Mouse (Mus musculus) midbrain, postnatal 0 days (tissue): ENCODE measurements around the gene Arrdc2. TPM values are rescaled to one million over a fixed set of nuclear protein-coding genes. Genes with fewer than 3 reads are reported as not detected.

Experiments used
- ATAC-seq: fragments of 200-750 bp; cut with Nextera tagmentation; 2 replicates; pipeline ENCODE4 v1.8.0; 2017; ENCODE audit warnings: moderate number of reproducible peaks, mild to moderate bottlenecking, moderate TSS enrichment, moderate library complexity; ENCODE audit not compliant: low FRiP score
- DNase-seq: peaks from one replicate; pipeline ENCODE4 v3.0.0-alpha.2; 2015; ENCODE audit warnings: low spot score
- H3K27ac ChIP-seq: fragments of 300-500 bp; sonication (generic); 2 replicates; pipeline ENCODE4 v1.5.1; 2014; ENCODE audit warnings: low read depth, mild to moderate bottlenecking, low read length, mixed read lengths
- H3K27me3 ChIP-seq: fragments of 300-500 bp; sonication (generic); 2 replicates; pipeline ENCODE4 v1.6.1; 2014; ENCODE audit warnings: low read length, control low read depth, mixed read lengths; ENCODE audit not compliant: insufficient read depth
- H3K36me3 ChIP-seq: fragments of 300-500 bp; sonication (generic); 2 replicates; pipeline ENCODE4 v1.6.1; 2014; ENCODE audit warnings: low read length, control low read depth, mixed read lengths; ENCODE audit not compliant: insufficient read depth
- H3K4me1 ChIP-seq: fragments of 300-500 bp; sonication (generic); 2 replicates; pipeline ENCODE4 v1.6.1; 2014; ENCODE audit warnings: mild to moderate bottlenecking, control low read depth, antibody characterized with exemption, low read length, mixed read lengths; ENCODE audit not compliant: insufficient read depth
- H3K4me2 ChIP-seq: fragments of 300-500 bp; sonication (generic); 2 replicates; pipeline ENCODE4 v1.6.1; 2014; ENCODE audit warnings: low read depth, mild to moderate bottlenecking, low read length, mixed read lengths; ENCODE audit not compliant: poor library complexity, severe bottlenecking
- H3K4me3 ChIP-seq: fragments of 300-500 bp; sonication (generic); 2 replicates; pipeline ENCODE4 v1.5.1; 2014; ENCODE audit warnings: low read depth, mild to moderate bottlenecking, low read length, moderate library complexity
- H3K9ac ChIP-seq: fragments of 300-500 bp; sonication (generic); replicated peaks from 2 replicates; pipeline ENCODE4 v1.6.1; 2014; ENCODE audit warnings: mild to moderate bottlenecking, low read length, moderate library complexity, mixed read lengths; ENCODE audit not compliant: poor library complexity, severe bottlenecking
- H3K9me3 ChIP-seq: fragments of 300-500 bp; sonication (generic); 2 replicates; pipeline ENCODE4 v1.6.1; 2016; ENCODE audit warnings: low read length, control low read depth
- CTCF ChIP-seq: IDR thresholded peaks from 2 replicates; pipeline ENCODE4 v1.5.1; 2016; ENCODE audit warnings: antibody characterized with exemption, mild to moderate bottlenecking
- WGBS: fragments of 180-500 bp; shearing (Covaris S2); extraction: QIAGEN DNeasy Blood & Tissue Kit; methylation state at CpG from one replicate; pipeline ENCODE4 v1.1.7; 2014; 5-methylcytosine and 5-hydroxymethylcytosine counted together
- polyA plus RNA-seq: library from polyadenylated mRNA; unstranded; fragments of >200 nt; fragmentation: Nextera tagmentation; extraction: Ambion mirVana; gene quantifications from 2 replicates; pipeline ENCODE4 v1.2.1, GENCODE M21; 2015
- total RNA-seq: library from RNA; depleted of rRNA; stranded (reverse); fragments of >200 nt; gene quantifications from 2 replicates; pipeline ENCODE4 v1.2.3, GENCODE M21; 2014

The Arrdc2 gene
- total and polyA plus RNA-seq, 2 experiments from 2014 or later = 6.0 to 13.6 TPM

GRCm38 (mm10) chr8:70812885-70813284 is 26.6 kb downstream of the Arrdc2 start:
- no peak for TF ChIP-seq CTCF
- H3K4me2 ChIP-seq = no peak overlapping the region
- H3K4me1 ChIP-seq = no peaks in the 10 kb centered on the region
- no peak overlapping the region for H3K9ac ChIP-seq
- peaks cover 6% of the 10 kb centered on the region; the same call in 1 of the 2 replicates for H3K27me3 ChIP-seq
- 59% methylated on average over 4 of the region's 4 CpGs for whole genome bisulfite sequencing
- no peak overlapping the region for H3K27ac ChIP-seq
- DNase-seq (no peak), ATAC-seq (no peak)
- H3K36me3 ChIP-seq = no peaks in the 10 kb centered on the region
- H3K4me3 ChIP-seq = no peak overlapping the region
- H3K9me3 ChIP-seq = no peaks in the 10 kb centered on the region

GRCm38 (mm10) chr8:70812055-70812454 is 27.5 kb downstream of the Arrdc2 start:
- whole genome bisulfite sequencing = 47% methylated on average over 4 of the region's 4 CpGs
- TF ChIP-seq CTCF = no peak
- Histone ChIP-seq H3K4me1 (no peaks in the 10 kb centered on the region), H3K9me3 (no peaks in the 10 kb centered on the region), H3K27ac (no peak overlapping the region), H3K9ac (no peak overlapping the region), H3K27me3 (peaks cover 6% of the 10 kb centered on the region; the same call in 1 of the 2 replicates), H3K4me2 (no peak overlapping the region), H3K4me3 (no peak overlapping the region), H3K36me3 (no peaks in the 10 kb centered on the region)
- ATAC-seq = no peak
- no peak for DNase-seq

- Histone ChIP-seq H3K4me2 (no peak overlapping the region), H3K27me3 (0 out of 2 replicates have a peak, but pooled peaks cover 2% of the 10 kb centered on the region), H3K27ac (no peak overlapping the region), H3K4me3 (no peak overlapping the region), H3K9ac (no peak overlapping the region), H3K9me3 (no peaks in the 10 kb centered on the region), H3K4me1 (no peaks in the 10 kb centered on the region), H3K36me3 (no peaks in the 10 kb centered on the region)
- WGBS = 78% methylated on average over 20 of the region's 20 CpGs
- DNase-seq (no peak), ATAC-seq (no peak)
- TF ChIP-seq CTCF = no peak
Measured at GRCm38 (mm10) chr8:70810962-70811680, 28.4 kb downstream of the Arrdc2 start.

- Histone ChIP-seq H3K4me1 (no peaks in the 10 kb centered on the region), H3K4me3 (no peak overlapping the region), H3K4me2 (no peak overlapping the region), H3K36me3 (no peaks in the 10 kb centered on the region), H3K9me3 (no peaks in the 10 kb centered on the region), H3K27ac (no peak overlapping the region), H3K9ac (no peak overlapping the region), H3K27me3 (peaks cover 3% of the 10 kb centered on the region; the same call in 1 of the 2 replicates)
- no peak for TF ChIP-seq CTCF
- DNase-seq = no peak
- no peak for ATAC-seq
- WGBS = 81% methylated on average over 8 of the region's 8 CpGs
Measured at GRCm38 (mm10) chr8:70808955-70809701, 30.4 kb downstream of the Arrdc2 start.

- ATAC-seq = no peak
- TF ChIP-seq CTCF = no peak
Measured at GRCm38 (mm10) chr8:70808239-70808638, 31.3 kb downstream of the Arrdc2 start, which contains the start of gene Il12rb1. Gene Il12rb1, plus strand, starts transcription at chr8:70808449.

GRCm38 (mm10) chr8:70807304-70807703 is 32.2 kb downstream of the Arrdc2 start:
- DNase-seq (no peak), ATAC-seq (no peak)
- WGBS = 46% methylated on average over 1 of the region's 1 CpGs
- no peak overlapping the region for H3K9ac ChIP-seq
- peaks cover 14% of the 10 kb centered on the region for H3K27me3 ChIP-seq
- H3K4me2 ChIP-seq = no peak overlapping the region
- no peak overlapping the region for H3K27ac ChIP-seq
- TF ChIP-seq CTCF = no peak
- H3K4me3 ChIP-seq = no peak overlapping the region
- no peaks in the 10 kb centered on the region for H3K36me3 ChIP-seq
- H3K9me3 ChIP-seq = no peaks in the 10 kb centered on the region
- no peaks in the 10 kb centered on the region for H3K4me1 ChIP-seq

More at GRCm38 (mm10) chr8:70808239-70808638, 31.3 kb downstream of the Arrdc2 start, which contains the start of gene Il12rb1:
- Histone ChIP-seq H3K36me3 (no peaks in the 10 kb centered on the region), H3K4me1 (no peaks in the 10 kb centered on the region), H3K4me3 (no peak within 1 kb of the TSS), H3K9me3 (no peaks in the 10 kb centered on the region), H3K4me2 (no peak within 1 kb of the TSS), H3K27ac (no peak within 1 kb of the TSS), H3K9ac (no peak within 1 kb of the TSS), H3K27me3 (peaks cover 11% of the 10 kb centered on the region)
- 66% methylated on average over 5 of the region's 5 CpGs for WGBS
- no peak for DNase-seq
